Mouse (Mus musculus) v-Abl transformed pro-B cells (cell line): ENCODE data around the gene Dsn1.

ENCODE experiments used
- in situ Hi-C, 2 experiments: fragments of 400-800 bp; cut with MboI; formaldehyde crosslinking; loops; one replicate each; pipeline ENCODE4 v1.15.1; 2025; ENCODE audit not compliant: unreplicated experiment in 2 of 2

The Dsn1 gene

DNA sequence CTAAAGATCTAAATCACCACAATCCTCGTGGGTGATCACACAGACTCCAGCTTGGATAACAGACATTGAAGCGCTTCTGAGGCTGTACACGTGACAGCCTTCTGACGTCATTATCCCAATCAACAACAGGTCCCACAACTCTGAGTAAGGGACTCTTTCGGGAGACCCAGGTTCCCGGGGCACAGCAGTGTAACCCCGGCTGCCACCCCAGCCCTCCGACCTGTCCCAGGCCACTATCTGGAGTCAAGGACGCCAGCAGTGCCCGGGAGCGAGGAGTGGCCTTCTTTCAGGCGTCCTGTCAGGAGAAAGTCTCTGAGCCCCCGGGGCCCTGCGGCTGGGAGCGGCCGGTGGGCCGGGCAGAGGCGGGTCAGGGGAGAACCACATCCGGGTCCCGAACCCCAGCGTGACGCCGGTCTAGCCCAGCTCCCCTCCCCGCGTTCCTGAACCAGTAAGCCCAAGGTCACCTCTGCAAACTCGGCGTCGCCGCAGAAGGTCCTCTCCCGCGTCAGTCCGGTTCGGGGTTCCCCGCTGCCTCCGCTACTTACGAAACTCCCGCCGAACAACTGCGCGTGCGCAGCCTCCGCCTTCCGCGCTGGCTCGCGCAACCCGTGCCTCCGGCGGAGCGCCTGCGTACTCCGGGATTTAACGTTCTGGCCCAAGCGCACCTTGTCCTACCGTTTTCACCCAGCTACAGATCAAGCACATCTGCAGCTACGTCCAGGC, at the start of gene Dsn1:
Dsn1 (minus strand) TSS at position 644 of the 723 bp plus-strand sequence.
- in situ Hi-C loops, result no loop called here

- in situ Hi-C loops, result no loop called here
These were observed 48.8 kb upstream of the Dsn1 start for GRCm38 (mm10) chr2:157055721-157056120.

- in situ Hi-C loops, result no loop called here
These were observed 47.9 kb upstream of the Dsn1 start for GRCm38 (mm10) chr2:157054816-157055215.

DNA sequence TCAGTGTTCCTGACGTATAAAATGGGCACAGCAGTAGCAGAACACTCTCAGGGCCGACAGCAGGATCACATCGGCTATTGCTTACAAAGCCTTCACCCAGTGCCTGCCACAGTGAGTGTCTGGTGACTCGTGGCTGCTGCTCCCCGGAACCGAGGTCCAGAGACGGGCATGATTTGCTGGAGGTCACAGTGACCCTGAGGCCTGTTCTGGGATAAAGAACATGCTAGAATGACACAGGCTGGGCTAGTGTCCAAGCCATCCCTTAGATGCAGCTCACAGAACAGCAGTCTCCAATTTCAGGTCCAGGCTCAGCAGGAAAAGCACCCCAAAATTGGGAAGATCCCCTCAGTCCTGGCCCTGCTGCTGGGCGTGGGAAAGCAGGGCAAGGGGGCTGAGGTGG, 47.3 kb upstream of the Dsn1 start:
- in situ Hi-C loops, result no loop called here

- in situ Hi-C loops, result no loop called here
These were observed 46.8 kb upstream of the Dsn1 start for GRCm38 (mm10) chr2:157053787-157054186.

DNA sequence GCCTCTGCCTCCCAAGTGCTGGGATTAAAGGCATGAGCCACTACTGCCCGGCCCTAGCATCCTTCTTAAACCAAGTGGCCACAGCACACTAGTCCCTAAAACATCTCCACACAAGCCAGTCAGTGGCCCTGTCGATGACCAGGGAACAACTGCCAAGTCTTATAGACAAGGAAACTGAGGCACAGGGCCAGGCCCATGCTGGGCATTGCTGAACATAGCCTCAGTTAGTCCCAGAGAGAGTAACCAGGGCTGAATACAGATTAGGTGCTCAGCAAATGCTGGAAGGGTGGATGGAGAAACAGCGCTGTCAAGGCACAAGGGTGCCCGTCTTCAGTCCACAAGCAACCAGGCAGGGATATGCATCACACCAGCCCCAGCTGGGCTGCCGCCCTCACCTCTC, 46.2 kb upstream of the Dsn1 start:
- in situ Hi-C loops, result no loop called here

DNA sequence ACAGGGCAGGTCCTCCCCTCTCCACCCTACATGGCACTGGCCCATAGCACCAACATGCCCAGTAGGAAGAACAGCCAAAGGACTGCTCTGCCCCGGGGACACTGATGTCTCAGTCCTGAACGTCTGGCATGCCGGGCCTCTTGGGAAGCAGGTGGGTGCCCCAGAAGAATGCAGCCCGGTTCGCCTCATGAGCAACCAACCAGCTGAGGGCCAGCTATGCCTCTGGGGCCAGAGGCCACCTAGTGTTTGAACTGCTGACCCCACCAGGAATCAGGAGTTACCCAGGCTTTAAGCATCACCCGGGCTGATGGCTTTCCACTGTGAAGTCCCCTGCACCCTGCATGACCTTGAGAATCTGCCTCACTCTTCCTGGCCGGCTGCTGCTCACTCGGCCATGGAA, 45.5 kb upstream of the Dsn1 start:
- in situ Hi-C loops, result no loop called here

- in situ Hi-C loops, result loop anchor here (5.0 kb wide), 2 partner anchors 37 to 42 kb away; partner anchors contain the start of gene Tldc2 (in 1 of the 2)
These were observed 42.9 kb upstream of the Dsn1 start for GRCm38 (mm10) chr2:157049831-157050243.

DNA sequence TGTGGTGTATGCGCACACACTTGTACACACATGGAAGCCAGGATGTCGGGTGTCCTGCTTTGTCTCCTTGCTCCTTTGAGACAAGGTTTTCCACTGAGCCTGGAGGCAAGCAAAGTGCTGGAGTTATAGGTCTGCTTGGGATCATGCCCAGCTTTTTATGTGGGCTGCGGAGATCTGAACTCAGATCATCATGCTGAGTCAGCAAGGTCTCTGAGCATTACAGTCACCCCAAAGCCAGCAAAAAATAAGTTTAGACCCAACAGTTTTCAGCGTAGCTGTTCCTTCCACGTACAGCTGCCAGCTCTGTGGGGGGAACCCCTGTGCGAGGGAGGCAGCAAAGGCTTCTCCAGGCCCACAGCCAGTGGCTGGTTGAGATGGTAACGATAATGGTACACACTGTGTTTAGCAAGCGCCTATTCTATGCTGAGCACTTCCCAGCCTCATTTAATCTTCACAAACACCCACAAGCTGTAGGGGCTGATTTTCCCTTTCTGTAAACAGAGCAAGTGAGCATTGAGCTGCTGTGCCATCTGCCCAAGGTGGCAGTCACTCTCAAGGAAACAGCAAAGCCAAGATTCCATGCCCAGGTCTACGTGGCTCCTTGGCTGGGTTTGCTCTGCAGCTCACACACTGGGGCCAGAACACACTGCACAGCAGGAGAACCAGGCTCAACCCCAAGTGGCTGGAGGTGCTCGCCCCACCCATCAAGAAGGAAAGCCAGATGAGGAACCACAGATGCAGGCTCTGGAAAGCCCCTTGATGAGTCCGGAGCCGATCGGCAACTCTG, 41.6 kb upstream of the Dsn1 start:
- in situ Hi-C loops, result loop anchor here (5.0 kb wide), 2 partner anchors 39 to 44 kb away; partner anchors contain the start of gene Tldc2 (in 1 of the 2)

DNA sequence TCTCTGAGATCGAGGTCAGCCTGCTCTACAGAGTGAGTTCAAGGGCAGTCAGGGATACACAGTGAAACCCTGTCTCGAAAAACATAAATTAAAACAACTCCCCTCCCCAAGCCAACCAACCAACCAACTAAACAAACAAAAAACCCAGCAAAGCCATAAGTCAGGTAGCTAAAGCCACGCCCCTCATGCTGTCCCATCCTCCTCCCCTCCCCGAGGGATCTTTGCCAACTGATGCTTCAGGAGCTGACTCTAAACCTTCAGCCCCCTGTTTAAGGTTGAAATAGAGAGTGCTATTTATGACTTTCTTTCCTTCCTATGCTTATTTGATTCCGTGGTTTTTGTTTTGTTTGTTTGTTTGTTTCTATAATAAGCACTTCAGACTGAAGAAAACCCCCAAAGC, 40.0 kb upstream of the Dsn1 start:
- in situ Hi-C loops, result loop anchor here (5.0 kb wide), 2 partner anchors 40 to 45 kb away; partner anchors contain the start of gene Tldc2 (in 1 of the 2)

- in situ Hi-C loops, result loop anchor here (5.0 kb wide), 2 partner anchors 41 to 46 kb away; partner anchors contain the start of gene Tldc2 (in 1 of the 2)
These were observed 39.0 kb upstream of the Dsn1 start for GRCm38 (mm10) chr2:157045932-157046331.

DNA sequence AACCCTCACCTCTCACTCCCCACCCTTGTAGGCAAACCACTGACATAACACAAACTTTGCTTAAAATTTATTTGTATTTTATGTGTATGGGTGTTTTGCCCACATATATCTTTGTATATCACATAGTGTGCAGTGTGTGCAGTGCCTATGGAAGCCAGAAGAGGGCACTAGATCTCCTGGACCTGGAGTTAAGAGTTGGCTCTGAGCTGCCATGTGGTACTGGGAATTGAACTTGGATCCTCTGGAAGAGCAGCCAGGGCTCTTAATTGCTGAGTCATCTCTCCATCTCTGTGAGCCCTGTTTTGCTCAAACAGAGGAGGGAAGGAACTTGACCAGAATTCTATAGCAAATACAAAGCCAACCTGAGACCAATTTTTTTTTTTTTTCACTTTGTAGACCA, 37.0 kb upstream of the Dsn1 start:
- in situ Hi-C loops, result no loop called here

DNA sequence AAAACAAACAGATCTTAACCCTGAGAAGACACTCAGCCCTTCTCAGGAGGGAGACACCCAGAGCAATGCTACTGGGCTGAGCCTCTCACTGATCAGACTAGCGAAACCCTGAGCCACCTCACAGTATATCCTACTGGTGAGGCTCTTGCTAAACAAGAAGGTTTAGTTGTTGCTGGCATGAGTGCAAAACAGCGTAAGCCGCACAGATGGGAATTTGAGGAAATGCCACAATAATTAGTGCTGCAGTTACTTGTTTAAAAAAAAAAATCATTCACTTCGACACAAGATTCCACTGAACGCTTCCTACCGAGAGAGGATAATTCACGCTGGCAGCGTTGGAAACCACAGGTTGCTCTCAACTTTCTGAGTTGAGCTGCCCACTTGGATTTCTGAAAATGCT, 36.6 kb upstream of the Dsn1 start:
- in situ Hi-C loops, result no loop called here

- in situ Hi-C loops, result no loop called here
These were observed 34.5 kb upstream of the Dsn1 start for GRCm38 (mm10) chr2:157041421-157041820.

- in situ Hi-C loops, result no loop called here
These were observed 33.7 kb upstream of the Dsn1 start for GRCm38 (mm10) chr2:157040649-157041046.

- in situ Hi-C loops, result no loop called here
These were observed 33.1 kb upstream of the Dsn1 start for GRCm38 (mm10) chr2:157039900-157040648.

DNA sequence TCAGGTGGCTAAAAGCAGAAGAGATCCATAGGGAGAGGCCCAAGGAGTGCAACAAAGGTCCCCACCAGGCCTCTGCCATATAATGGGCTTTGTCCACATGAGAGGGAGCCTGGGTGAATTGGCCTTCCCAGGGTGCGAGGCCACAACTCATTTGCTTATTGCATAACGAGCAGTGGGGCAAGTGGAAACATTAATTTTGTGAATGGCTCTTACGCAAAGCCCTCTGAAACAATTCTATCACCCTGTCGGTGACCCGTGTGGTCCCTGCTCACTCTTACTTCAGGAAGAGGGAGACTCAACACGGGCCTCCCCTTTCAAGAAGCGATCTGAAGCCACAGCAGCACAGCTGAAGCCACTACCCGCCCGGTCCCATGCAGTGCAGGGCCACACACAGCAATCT, 30.3 kb upstream of the Dsn1 start:
- in situ Hi-C loops, result no loop called here

DNA sequence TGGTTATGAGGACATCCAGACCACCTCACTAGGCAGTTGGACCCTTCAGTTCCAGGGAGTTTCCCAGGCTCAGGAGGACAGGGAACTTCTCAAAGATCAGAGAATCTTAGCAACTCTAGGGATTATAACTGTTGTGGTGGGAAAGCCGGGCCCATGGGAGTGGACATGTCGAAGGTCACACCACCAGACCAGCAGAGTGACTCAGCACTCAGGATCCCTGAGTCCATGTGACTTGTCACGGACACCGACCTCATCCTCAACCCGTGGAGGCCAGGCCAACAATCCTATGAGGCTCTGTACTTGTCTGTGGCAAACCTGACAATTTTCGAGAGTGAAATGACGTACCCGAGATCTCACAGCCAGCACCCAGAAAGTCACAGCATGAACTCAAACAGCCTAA, 29.4 kb upstream of the Dsn1 start:
- in situ Hi-C loops, result no loop called here

- in situ Hi-C loops, result no loop called here
These were observed 28.4 kb upstream of the Dsn1 start for GRCm38 (mm10) chr2:157035371-157035770.

DNA sequence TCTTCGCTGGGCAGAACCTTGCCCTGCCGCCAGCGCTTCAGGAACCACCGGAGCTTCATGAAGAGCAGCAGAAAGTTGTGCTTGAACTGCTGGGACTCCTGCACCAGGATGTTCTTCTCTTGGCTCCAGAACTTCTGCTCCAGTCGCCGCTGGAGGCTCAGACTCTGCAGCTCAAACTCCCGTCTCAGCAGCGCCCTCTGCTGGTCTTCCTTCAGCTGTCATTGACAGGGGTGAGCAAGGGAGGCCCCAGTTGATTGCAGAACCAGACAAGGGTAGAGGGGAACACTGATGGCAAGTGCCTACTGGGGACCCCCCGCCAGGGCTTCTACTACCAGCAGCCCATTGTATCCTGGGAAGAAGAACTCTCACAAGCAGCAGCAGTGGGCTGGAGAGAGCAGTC, 23.9 kb upstream of the Dsn1 start:
- in situ Hi-C loops, result loop anchor here in 1 of 2 experiments (5.0 kb wide), 1 partner anchor 504 kb away; no protein-coding TSS in a partner anchor

GRCm38 (mm10) chr2:157028261-157028660, 21.3 kb upstream of the Dsn1 start:
- in situ Hi-C loops, result loop anchor here in 1 of 2 experiments (10.0 kb wide), 1 partner anchor 503 kb away; no protein-coding TSS in a partner anchor
